Mouse (Mus musculus) c-Kit-positive CD71-positive TER-119-positive erythroid progenitor cells, embryonic 14.5 days (primary cell): ENCODE data around the gene Gripap1.

ENCODE experiments used
- DNase-seq: peaks from one replicate; pipeline ENCODE4 v3.0.0-alpha.2; 2013; ENCODE audit warnings: low spot score

Gene Gripap1

GRCm38 (mm10) chrX:7867141-7867540, 77.6 kb downstream of the Gripap1 start:
- DNase-seq, result no peak

- DNase-seq, result no peak
These were observed 78.9 kb downstream of the Gripap1 start for GRCm38 (mm10) chrX:7868506-7868905.

- DNase-seq, result no peak
These were observed 80.3 kb downstream of the Gripap1 start for GRCm38 (mm10) chrX:7869826-7870225.
